Mouse (Mus musculus) erythroblast, adult 5-6 weeks (primary cell): ENCODE results near the gene Unc80. TPM values are rescaled to one million over a fixed set of nuclear protein-coding genes. Genes with fewer than 3 reads are reported as not detected.
"Not testable (repeated sequence)": the region's sequence is repeated elsewhere in the genome, so short reads cannot be mapped to it uniquely, and the experiment has no call there.

Experiments used
- ATAC-seq: replicated peaks from 2 replicates; pipeline ENCODE4 v1.8.0; 2016; ENCODE audit warnings: moderate number of reproducible peaks, mild to moderate bottlenecking, moderate TSS enrichment, inconsistent platforms; ENCODE audit not compliant: poor library complexity, low FRiP score, severe bottlenecking
- total RNA-seq, 2 experiments: library from RNA; stranded (forward) in 1 of 2; stranded (reverse) in 1 of 2; fragments of 150-400 nt in 1 of 2; fragments of 200-764, 138-1000 nt in 1 of 2; gene quantifications; 2 replicates each; pipeline versions ENCODE4 v1.2.3 to v1.2.4; 2015 to 2017; ENCODE audit warnings: low replicate concordance in 2 of 2

Unc80 gene
- total RNA-seq, 2 experiments from 2014 or later, result not detected

DNA sequence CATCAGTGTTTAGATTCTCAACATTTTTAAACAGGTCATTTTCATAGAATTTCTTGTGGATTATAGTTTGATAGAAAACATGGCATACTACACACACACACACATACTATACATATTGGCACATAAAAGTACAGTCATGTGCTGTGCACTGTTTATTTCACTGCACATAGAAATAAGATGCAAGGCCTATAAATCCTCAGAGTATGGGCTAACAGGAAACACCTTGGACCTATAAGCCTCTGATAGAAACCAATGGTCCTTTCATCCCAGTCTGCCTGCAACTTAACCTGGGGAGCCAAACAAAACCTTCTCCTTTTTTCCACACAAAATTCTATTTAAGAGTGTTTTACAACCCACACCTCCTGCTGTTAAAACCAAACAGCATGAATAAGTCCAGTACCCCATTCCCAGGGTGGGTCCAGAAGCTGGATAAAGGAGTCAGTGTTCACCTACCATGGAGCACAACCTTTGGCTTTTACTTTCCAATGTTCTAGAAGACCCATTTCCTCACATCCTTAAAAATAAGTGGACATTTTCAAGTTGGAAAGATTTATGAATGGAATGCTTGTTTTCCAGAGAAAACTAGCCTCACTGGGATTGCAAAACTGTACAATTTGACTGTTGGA is 129.1 kb downstream of the Unc80 start:
- ATAC-seq, result no peak

DNA sequence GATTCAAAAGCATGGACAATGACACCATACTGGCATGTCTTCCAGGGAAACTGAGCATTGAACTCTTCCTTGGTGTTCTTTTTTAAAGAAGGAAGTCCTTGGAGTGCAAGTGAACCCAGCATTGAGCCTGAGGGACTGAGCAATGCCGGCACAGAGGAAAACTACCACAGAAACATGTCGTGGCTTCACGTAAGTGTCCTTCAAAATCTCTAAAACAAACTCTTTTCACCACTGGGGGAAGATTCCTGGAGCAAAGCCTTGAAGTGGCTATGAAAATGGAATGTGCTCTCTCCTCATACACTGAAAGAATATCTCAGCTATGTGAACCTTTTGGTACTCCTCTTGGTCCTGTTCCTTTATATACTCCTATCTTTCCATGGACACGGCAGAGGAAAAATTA is 140.1 kb downstream of the Unc80 start:
- ATAC-seq, result no peak

DNA sequence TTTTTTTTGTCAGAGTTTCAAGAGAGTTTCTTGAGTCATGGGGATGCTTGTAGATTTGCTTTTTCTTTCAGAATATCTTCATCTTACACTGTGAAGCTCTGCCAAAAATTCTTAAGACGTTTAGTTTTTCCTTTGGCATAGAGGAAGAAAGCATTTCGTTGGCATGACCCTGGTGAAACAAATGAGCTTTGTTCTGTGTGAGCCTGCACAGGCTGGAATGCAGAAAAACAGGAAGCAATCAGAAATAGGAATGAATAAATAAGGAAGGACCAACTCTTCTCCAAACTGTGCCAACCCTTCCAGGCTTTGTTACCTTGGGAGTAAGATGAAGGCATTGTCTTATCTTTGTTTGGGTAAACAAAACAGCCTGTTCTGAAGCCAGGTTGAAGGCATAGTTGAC is 149.0 kb downstream of the Unc80 start:
- no peak for ATAC-seq

DNA sequence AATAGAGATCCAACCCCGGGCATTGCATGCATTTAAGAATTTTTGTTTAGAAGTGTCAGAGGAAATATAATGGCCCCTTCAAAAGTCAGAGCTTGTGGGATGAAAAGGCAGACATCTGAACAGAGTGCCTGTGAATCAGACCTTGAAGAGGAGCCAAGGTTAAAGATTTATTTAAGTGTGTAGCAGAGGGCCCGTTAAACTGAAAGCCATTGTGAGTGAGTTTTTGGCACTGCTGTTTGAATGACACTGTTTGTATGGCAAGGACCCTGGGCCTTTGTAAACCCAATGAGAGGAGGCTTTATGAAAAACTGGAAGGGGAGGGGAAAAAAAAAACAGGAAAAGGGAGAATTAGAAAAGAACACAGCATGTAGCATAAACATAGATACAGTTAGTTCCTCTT is 170.0 kb downstream of the Unc80 start:
- ATAC-seq, result no peak

DNA sequence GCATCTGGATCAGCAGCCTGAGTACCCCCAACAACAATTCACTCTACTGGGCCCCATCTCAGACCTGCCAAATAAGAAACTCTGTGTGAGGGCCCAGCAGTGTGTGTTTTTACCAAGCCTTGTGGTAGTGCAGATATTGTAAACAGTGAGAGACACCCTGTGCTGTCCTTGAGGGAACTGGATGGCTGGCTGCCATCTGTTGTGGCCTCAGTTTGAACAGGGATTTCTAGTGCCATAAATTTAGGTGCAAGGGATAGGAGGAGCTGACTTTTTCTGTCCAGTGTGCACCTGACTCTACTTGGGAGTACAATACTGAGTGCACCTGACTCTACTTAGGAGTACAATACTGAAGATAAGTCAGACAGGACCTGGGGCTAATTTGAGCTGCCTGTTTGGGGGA is 178.7 kb downstream of the Unc80 start:
- no peak for ATAC-seq

DNA sequence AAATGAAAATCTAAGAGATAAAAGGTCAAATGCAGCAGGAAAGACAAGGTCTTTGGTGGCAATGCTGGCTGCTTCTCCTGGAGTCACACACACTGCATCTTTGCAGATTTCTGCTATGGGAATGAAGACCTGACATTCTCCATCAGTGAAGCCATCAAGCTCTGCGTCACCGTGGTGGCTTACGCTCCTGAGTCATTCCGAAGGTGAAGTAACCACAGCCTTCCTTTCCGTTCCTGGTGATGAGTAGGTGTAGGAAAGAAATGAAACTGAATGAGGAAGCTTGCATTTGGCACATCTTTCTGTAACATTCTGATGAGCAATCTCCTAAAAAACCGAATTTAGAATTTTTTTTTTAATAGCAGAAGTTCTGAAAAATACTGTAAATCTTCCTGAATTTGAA is 181.4 kb downstream of the Unc80 start:
- no peak for ATAC-seq

DNA sequence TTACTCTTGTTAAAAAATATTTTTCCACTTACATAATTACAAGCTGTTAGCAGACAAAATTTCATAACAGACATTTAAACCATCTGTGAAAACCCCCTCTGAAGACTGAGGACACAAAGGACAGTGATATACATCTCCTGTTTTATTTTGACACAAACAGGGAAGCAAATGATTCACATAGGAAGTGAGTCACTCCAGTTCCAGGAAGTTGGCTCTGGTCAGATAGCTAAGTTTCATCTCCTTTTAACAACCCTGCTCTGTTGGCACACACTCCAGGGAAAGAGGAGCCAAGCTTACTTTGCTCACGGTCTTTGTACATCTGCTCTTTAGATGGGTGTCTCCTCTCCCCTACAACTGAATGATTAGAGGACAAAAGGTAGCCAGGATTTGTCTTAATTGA is 181.8 kb downstream of the Unc80 start:
- ATAC-seq, result no peak

DNA sequence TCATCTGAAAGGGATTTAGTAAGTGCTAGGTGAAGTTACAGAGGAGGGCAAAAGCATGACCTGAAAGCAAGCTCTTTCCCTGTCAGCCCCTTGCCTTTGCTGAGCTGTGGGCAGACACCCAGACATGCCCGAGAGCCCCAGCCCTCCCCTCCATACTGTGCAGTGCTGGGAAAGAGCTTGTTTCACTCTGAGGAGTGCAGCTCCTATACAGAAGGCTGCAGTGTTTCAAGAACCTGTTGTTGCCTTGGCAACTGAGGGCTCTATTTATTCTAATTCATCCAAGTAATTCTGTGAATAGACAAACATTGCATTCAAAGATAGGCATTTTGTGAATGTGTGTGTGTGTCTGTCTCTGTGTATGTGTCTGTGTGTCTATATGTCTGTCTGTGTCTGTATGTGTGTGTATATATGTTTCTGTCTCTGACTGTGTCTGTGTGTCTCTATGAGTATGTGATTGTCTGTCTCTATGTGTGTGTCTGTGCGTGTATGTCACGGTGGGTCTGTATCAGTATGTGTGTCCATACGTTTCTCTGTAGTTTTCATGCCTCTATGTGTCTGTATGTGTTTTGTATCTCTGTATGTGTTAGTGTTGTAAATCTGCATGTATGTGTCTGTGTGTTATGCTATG is 187.1 kb downstream of the Unc80 start:
- no peak for ATAC-seq

DNA sequence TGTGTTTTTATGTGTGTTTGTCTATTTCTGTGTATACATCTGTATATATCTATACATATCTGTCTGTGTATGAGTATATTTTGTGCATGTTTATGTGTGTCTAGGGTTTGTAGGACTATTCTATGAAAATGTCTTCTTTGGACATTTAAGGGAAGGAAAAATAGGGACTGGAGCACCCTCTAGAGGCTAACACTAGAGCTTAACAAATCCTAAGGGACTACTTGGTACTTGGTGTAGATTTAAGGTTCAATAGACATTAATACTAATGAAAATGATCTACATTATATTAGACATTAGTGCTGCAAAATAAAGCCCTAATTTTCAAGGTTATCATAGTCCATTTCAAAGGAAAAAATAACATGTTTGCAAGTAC is 187.6 kb downstream of the Unc80 start:
- no peak for ATAC-seq

DNA sequence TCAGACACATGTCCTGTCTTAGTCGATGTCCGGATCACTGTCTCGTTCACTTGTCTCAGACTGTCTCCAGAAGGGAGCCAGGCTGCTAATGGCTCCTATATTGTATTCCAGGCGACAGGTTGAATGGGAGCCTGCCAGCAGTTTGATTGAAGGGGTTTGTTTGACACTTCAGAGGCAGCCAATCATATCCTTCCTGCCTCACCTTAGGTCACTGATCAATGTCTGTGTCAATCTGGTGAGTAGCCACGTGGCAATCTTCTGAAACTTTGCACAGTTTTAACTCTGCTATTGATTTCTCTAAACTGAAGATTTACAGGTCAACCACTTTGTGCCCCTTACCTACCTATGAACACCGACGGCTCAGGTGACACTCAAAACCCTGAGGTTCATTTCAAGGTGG is 203.3 kb downstream of the Unc80 start:
- no peak for ATAC-seq

DNA sequence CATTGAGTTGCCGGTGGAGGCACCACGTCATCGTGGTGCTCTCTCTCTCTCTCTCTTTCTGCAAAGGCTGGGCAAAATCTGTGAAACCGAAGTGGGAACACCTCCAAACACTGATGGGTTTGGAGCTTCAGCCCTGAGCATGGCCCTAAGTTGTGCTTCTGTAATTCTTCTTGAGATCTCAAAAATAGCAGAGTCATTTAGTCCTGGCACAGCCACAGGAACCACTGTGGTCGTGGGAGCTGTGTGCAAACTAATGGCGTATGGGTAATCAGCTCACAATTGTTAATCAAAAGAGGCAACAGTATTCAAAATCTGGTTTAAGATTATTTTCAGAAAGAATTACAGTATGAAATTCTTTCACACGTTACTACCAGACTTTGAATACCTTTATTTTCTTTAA is 204.6 kb downstream of the Unc80 start:
- ATAC-seq, result no peak

DNA sequence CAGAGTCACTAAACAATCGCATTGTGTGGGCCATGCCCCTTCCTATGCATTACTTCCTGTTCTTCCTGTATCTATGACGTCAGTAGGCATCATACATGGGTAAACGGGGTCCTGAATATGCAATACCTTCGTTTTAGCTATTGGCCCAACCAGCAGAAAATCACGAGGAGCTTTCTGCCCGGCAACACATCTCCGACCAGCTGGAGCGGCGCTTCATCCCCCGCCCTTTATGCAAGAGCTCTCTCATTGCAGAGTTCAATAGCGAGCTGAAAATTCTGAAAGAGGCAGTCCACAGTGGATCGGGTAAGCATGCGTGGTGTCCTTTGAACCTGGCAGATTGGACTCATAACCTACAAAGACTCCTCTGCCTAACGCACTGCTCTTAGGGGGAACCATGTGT is 209.8 kb downstream of the Unc80 start:
- ATAC-seq, result no peak

DNA sequence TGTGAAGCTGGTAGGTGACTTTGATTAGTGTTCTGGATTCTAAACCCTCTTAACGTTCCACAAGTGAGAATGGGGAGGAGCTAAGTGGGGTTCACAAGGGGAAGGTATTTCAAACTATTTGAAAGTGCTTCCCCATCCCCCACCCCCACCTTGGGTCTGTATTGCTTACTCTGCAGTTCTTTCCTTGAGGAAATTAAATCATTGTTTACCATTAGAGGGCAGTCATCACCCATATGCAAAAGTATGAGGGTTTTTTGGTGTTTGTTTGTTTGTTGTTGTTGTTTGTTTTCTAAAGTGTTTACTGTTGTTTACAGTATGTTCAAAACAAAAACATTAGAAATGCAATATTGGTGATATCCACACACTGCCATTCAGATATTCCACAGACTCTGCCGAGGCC is 210.5 kb downstream of the Unc80 start:
- no peak for ATAC-seq

DNA sequence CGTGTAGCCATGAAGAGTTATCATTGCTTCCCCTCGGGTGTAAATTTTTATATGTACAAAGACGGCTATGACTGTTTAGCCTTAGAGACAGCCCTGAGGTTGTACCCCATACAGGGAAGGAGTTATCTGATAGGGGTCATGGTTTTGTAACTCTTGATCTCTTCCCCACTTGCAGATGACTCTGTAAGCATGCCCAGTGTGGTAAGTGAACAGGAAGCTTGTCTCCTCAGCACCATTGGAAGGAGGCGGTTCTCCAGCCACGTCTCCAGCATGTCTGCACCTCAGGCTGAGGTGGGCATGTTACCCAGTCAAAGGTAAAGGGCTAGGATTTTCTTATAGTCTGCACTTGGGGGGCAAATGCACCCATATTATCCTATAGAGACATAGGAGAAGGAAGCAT is 214.8 kb downstream of the Unc80 start:
- no peak for ATAC-seq

DNA sequence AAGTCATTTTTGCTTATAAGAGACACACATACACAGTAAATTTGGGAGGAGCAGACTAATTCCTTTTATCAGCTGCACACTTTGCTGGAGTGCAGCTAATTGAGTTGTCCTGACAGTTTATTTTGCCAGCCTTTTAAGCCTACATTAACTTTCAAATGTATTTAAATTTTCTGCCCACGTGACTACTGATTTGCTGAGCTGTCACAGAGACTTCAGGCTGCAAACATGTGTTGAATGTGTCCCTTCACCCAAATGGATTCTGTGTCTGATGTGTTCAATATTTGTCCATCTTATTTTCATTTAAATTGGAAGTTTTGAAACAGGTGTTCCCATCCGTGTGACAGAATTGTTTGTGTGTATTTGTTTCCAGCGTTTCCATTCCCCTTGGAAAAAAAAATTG is 223.6 kb downstream of the Unc80 start:
- no peak for ATAC-seq

DNA sequence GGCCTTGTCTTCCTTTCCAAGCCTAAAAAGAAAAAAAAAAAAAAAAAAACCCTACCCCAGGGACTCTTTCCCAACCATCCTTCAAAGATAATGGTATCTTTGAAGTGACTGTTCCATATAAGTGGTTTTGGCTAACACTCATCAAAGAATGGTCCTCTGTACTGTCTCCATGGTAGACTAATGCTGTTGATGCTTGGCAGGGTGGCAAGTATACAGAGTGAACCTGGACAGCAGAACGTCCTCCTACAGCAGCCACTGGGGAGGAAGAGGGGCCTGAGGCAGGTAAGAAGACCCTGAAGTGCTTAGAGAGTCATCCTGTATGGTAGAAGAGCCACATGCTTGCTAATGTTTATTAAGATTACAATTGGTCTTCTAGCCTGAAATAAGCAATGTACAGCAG is 224.1 kb downstream of the Unc80 start:
- no peak for ATAC-seq

DNA sequence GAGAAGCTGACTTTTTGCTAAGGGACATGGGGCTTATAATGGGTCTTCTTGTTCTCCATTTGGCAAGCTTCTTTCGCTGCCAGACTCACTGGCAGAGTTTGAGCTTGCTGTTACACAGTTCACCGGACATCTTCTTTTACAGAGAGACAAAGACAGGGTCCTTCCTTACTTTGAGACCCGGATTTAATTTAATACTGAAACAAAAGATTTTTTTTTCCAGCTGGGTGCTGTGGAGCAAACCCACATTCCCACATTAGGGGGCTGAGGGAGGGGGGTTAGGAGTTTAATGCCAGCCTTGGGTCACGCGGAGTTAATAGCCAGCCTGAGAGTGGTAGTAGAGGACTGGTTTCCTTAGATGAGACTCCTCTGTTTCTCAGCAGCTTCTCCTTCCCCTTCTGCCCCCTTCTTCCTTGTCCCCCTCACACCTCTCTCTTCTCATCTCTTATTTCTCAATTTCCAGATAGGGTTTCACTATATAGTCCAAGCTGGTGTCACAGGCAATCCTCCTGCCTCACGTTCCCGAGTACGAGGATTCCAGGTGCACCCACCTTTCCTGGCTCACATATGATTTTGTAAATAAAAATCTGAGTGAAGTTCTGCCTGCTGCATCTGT is 224.7 kb downstream of the Unc80 start:
- ATAC-seq, result no peak

DNA sequence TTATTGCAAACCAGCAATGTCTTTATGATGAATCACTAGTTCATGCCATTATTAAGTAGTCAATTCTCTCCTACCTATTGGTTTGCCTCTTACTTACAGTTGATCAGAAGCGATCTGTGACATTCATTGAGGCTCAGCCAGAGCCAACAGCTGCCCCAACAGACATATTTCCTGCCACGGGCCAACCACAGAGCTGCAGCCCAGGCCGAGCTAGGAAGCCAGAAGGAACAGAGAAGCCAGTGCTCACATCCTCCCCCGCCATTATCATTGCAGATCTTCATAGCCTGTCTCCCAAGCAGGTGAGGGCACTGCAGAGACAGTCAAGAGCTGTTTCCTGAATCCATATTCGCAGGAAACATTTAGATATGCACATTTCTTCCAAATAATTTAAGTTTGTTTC is 226.1 kb downstream of the Unc80 start:
- no peak for ATAC-seq

DNA sequence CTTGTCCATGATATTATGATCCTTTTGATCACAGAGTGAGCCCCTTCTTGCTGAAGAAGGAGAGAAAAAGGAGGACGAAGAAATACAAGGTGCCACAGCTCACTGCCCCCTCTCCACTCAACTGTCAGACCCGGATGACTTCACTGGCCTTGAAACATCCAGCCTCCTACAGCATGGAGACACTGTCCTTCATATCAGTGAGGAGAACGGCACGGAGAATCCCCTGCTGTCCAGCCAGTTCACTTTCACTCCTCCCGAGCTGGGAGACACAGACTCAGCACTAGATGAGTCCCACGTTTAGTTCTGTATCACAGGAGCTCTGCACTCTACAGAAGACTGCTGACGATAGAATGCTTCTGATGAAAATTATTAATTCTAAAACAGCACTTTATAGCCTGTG is 227.1 kb downstream of the Unc80 start:
- ATAC-seq, result no peak

DNA sequence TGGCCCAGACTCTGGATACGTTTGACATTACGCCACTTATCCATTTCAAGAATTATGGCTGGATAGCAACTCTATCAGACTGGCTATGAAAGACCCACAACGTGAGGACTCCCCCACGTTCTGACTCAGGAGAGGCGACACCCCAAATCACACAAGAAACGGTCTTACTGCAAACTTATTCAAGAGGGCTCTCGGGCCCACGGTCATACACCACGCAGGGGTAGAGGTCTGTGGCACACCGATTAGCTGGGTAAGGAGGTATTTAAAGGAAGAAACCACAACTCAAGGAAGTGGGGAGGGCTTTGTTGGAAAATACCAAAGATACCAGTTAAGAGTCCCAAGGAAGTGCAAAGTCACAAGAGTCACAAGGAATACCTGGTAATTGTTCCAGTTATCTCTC is 231.5 kb downstream of the Unc80 start:
- ATAC-seq, result not testable (repeated sequence)

DNA sequence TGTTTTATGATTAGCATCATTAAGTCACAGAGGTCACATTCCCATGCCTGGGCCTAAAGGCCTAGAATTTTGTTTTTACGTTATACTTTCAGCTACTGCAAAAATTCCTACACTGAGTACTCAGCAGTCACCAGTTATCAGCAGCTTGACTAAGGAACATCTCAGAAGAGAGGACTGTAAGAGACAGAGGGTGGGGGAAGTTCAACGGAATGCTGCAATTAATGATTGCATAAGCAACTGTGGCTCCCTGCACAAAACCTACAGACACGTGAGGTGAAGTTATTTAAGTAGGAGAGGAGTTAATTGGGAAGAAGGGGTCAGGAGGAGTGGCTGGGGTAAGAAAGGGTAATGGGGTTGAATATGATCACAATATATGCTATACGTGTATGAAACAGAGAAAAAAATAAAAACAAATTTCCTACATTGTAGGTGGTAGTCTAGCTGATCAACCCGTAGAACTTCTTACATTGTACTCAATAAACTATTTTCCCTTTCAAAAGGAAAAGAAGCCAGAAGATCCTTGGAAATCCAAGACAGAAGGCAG is 232.1 kb downstream of the Unc80 start:
- ATAC-seq, result no peak; the same call in 1 of the 2 replicates
